Mouse (Mus musculus): ENCODE measurements around the gene A730015C16Rik.

DNA sequence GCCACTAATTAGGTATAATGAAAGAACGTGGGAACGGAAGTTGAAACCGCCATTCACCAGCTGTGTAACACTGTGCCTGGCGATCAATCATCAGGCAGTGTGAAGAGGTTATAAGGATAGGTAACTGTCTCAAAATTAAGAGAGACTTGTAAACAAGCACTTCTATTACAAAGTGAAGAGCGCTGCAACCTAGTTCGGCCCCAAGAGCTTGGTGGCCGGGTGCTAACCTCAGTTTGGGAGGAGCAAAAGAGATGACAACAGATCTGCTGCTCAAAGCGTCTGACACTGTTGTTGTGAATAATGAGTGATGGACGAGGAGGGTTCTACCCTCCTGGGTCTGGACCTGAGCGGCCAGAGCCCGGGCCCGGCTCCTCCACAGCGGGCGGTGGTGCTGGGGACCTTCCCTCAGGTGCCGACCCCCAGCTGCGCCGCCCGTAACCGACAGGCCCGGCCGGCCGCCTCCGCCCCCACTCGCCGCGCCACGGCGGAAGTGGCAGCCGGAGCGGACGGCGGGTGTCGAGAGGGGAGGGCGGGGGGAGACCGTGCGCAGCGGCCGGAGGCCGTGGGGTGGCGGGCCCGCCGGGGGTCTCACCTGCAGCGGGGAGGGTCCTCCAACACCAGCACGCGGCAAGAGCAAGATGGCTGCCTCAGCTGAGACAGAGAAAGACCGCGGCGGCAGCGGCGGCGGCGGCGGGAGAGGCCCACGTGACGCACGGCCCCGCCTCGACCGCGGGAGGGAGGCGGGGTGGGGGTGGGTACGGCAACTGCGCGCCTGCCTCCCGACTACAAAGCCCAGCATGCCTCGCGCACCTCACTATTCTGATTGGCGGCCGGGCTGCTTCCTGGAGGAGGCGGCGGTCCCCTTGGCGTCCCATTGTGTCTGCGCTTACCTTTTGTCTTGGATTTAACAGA lies 15.2 kb downstream of the A730015C16Rik start, which contains the start of gene Btf3l4:
- no peak for TF ChIP-seq CTCF (IDR thresholded peaks at IDR 0.05; ENCODE audit: low read depth)
- no peak for TF ChIP-seq EP300 (optimal IDR thresholded peaks at IDR 0.05)

Measured in stomach, postnatal 0 days (tissue).